8 mouse cellular contexts compared by ENCODE assay signal in the genomic region with DNA sequence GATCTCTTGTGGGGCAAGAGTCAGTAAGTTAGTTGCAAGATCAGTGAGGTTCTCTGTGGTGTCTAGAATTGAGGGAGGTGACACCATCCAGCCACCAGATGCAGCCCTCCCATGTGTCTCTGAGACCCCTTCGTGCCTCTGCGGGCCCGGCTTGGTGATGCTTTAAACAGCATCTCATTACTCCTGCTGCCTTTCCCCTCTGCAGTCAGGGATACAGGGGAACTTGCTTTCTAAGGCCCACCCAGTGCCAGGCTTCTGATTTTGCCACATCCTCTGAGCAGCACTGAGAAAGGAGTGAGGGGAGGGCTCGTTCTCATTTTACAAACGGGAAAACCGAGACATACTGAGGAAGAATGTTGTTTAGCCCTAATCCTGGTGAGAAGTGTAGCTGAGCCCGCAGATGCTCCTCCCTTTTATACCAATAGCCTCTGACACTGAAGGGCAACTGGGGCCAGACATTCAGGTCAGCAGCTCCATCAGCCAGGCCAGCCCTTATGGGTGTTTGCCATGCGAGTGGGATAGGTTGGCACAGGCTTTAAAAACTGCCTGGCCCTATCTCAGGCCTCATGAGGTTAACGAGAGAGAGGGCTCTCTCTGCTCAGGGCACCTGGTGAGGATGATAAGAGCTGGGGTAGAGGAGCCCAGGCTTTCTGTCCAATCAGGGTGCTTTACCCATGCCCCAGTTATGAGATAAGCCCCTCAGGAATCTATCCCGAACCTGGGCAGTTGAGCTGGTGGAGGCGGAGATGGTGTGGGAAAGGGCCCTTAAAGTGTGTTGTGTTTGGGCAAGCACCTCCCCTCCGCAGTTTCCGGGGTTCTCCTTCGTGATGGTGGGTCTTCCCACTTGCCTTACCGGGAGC. TPM values are rescaled to one million over a fixed set of nuclear protein-coding genes. Genes with fewer than 3 reads are reported as not detected.
DNase-seq lines count a peak whose midpoint lies in the region; ATAC-seq and TF ChIP-seq lines count a peak whose summit lies in the region.

No protein-coding gene starts in this region.

- no peaks in the 10 kb centered on the region for H3K36me3 ChIP-seq in lung, postnatal 0 days (ENCODE audit: insufficient read depth, low read length)
- H3K36me3 ChIP-seq in forebrain, embryonic 14.5 days (ENCODE audit: control insufficient read depth, insufficient read depth, low read length) = no peaks in the 10 kb centered on the region
- H3K36me3 ChIP-seq in limb, embryonic 12.5 days = no peaks in the 10 kb centered on the region
- H3K36me3 ChIP-seq in neural tube, embryonic 15.5 days = no peaks in the 10 kb centered on the region

- peak; percentile 32 for DNase-seq in lung, postnatal 0 days (ENCODE audit: low spot score)
- no peak for DNase-seq in lung, postnatal 10 days
- DNase-seq in forebrain, embryonic 14.5 days (ENCODE audit: low spot score) = no peak
- no peak for DNase-seq in left cerebral cortex, adult 2 months (ENCODE audit: extremely low spot score in 1 of 2, low spot score in 2 of 2)
- DNase-seq in thymus, postnatal 14 days = no peak
- no peak for DNase-seq in adrenal gland, adult 8-10 months

- peaks cover 46% of the 10 kb centered on the region for H3K27me3 ChIP-seq in lung, postnatal 0 days (replicated peaks; ENCODE audit: insufficient read depth, low read length)
- peaks cover 72% of the 10 kb centered on the region for H3K27me3 ChIP-seq in forebrain, embryonic 14.5 days (replicated peaks; ENCODE audit: control insufficient read depth, insufficient read depth, low read length)
- H3K27me3 ChIP-seq in limb, embryonic 12.5 days = peaks cover 96% of the 10 kb centered on the region
- peaks cover 94% of the 10 kb centered on the region for H3K27me3 ChIP-seq in neural tube, embryonic 15.5 days (replicated peaks)

- no peak for TF ChIP-seq CTCF in lung, postnatal 0 days (IDR thresholded peaks at IDR 0.05)
- TF ChIP-seq CTCF in left cerebral cortex, adult 2 months (IDR thresholded peaks at IDR 0.05) = no peak

- ATAC-seq in lung, postnatal 0 days = peak; percentile 18
- ATAC-seq in forebrain, embryonic 14.5 days = no peak
- ATAC-seq in limb, embryonic 12.5 days (ENCODE audit: insufficient number of reproducible peaks, insufficient read depth, low FRiP score, low TSS enrichment, low read depth) = no peak
- no peak for ATAC-seq in neural tube, embryonic 15.5 days (ENCODE audit: low FRiP score)

- H3K27ac ChIP-seq in lung, postnatal 0 days (ENCODE audit: low read length) = no peak overlapping the region
- no peak overlapping the region for H3K27ac ChIP-seq in forebrain, embryonic 14.5 days (ENCODE audit: low read depth, low read length)
- H3K27ac ChIP-seq in limb, embryonic 12.5 days = no peak overlapping the region
- no peak overlapping the region for H3K27ac ChIP-seq in neural tube, embryonic 15.5 days (replicated peaks)
- H3K27ac ChIP-seq in left cerebral cortex, adult 2 months = no peak overlapping the region

- WGBS in lung, postnatal 0 days = 31% methylated on average over 15 of the region's 15 CpGs
- WGBS in forebrain, embryonic 14.5 days = 10% methylated on average over 15 of the region's 15 CpGs
- 12% methylated on average over 15 of the region's 15 CpGs for WGBS in limb, embryonic 12.5 days
- 16% methylated on average over 15 of the region's 15 CpGs for WGBS in neural tube, embryonic 15.5 days

- H3K4me3 ChIP-seq in lung, postnatal 0 days (ENCODE audit: low read depth, low read length) = peak overlapping the region; percentile 34
- H3K4me3 ChIP-seq in forebrain, embryonic 14.5 days (ENCODE audit: low read depth, low read length) = peak overlapping the region; percentile 31; the same call in 1 of the 2 replicates
- peak overlapping the region; percentile 45 for H3K4me3 ChIP-seq in limb, embryonic 12.5 days (replicated peaks)
- peak overlapping the region; percentile 37; the same call in 1 of the 2 replicates for H3K4me3 ChIP-seq in neural tube, embryonic 15.5 days (replicated peaks)
- no peak overlapping the region; the same call in 1 of the 2 replicates for H3K4me3 ChIP-seq in left cerebral cortex, adult 2 months

- H3K9me3 ChIP-seq in lung, postnatal 0 days (ENCODE audit: low read length) = no peaks in the 10 kb centered on the region
- no peaks in the 10 kb centered on the region for H3K9me3 ChIP-seq in forebrain, embryonic 14.5 days (replicated peaks; ENCODE audit: control insufficient read depth, low read length)
- H3K9me3 ChIP-seq in limb, embryonic 12.5 days = no peaks in the 10 kb centered on the region
- no peaks in the 10 kb centered on the region for H3K9me3 ChIP-seq in neural tube, embryonic 15.5 days (replicated peaks)

- peak overlapping the region; percentile 65 for H3K4me2 ChIP-seq in lung, postnatal 0 days (replicated peaks; ENCODE audit: low read depth, low read length)
- H3K4me2 ChIP-seq in forebrain, embryonic 14.5 days (ENCODE audit: low read length) = peak overlapping the region; percentile 61
- H3K4me2 ChIP-seq in limb, embryonic 12.5 days = peak overlapping the region; percentile 79
- peak overlapping the region; percentile 79 for H3K4me2 ChIP-seq in neural tube, embryonic 15.5 days

- H3K9ac ChIP-seq in lung, postnatal 0 days (replicated peaks; ENCODE audit: low read depth) = peak overlapping the region; percentile 27
- H3K9ac ChIP-seq in forebrain, embryonic 14.5 days (ENCODE audit: low read length) = no peak overlapping the region
- peak overlapping the region; percentile 37; the same call in 1 of the 2 replicates for H3K9ac ChIP-seq in limb, embryonic 12.5 days (replicated peaks)
- H3K9ac ChIP-seq in neural tube, embryonic 15.5 days (replicated peaks) = no peak overlapping the region

- intact Hi-C loops in left cerebral cortex, adult 2 months (cut with DNase I) = no loop called here

- TF ChIP-seq EP300 in lung, postnatal 0 days (IDR thresholded peaks at IDR 0.05) = no peak

- peaks cover 14% of the 10 kb centered on the region; the same call in 1 of the 2 replicates for H3K4me1 ChIP-seq in lung, postnatal 0 days (ENCODE audit: insufficient read depth, low read depth, low read length)
- H3K4me1 ChIP-seq in forebrain, embryonic 14.5 days (ENCODE audit: control insufficient read depth, insufficient read depth, low read length) = peaks cover 5% of the 10 kb centered on the region
- H3K4me1 ChIP-seq in limb, embryonic 12.5 days (replicated peaks) = peaks cover 31% of the 10 kb centered on the region
- peaks cover 25% of the 10 kb centered on the region for H3K4me1 ChIP-seq in neural tube, embryonic 15.5 days

RNA-seq across cellular contexts. Expression of a gene that starts 1.0 kb away (rescaled TPM):
- polyA plus RNA-seq in lung, postnatal 0 days (2015; fragmentation: Nextera tagmentation; extraction: Ambion mirVana) = 17.0 and 26.3 TPM in 2 replicates
- 0.28 and 1.1 TPM in 2 replicates for polyA plus RNA-seq in forebrain, embryonic 14.5 days (2014; fragmentation: Nextera tagmentation; extraction: Ambion mirVana)
- 4.1 and 5.3 TPM in 2 replicates for polyA plus RNA-seq in limb, embryonic 12.5 days (2016; fragmentation: Nextera tagmentation; extraction: Ambion mirVana)
- polyA plus RNA-seq in neural tube, embryonic 15.5 days (2015; fragmentation: Nextera tagmentation; extraction: Ambion mirVana) = 1.00 and 3.3 TPM in 2 replicates
- total RNA-seq in left cerebral cortex, adult 2 months (2021) = under 1 TPM; 0.82 to 0.84 TPM
- 10 to 100 TPM; 14.3 to 28.0 (median 17.7) TPM for total RNA-seq in adrenal gland, adult 8-10 months (2022)

RNA-seq across cellular contexts. Expression of a gene that starts 26.4 kb away (rescaled TPM):
- 21.3 and 24.4 TPM in 2 replicates for polyA plus RNA-seq in lung, postnatal 0 days (2015; fragmentation: Nextera tagmentation; extraction: Ambion mirVana)
- polyA plus RNA-seq in forebrain, embryonic 14.5 days (2014; fragmentation: Nextera tagmentation; extraction: Ambion mirVana) = 2.2 and 2.7 TPM in 2 replicates
- polyA plus RNA-seq in limb, embryonic 12.5 days (2016; fragmentation: Nextera tagmentation; extraction: Ambion mirVana) = 5.6 and 7.1 TPM in 2 replicates
- polyA plus RNA-seq in neural tube, embryonic 15.5 days (2015; fragmentation: Nextera tagmentation; extraction: Ambion mirVana) = 1.9 and 11.8 TPM in 2 replicates
- under 1 TPM; 0.54 to 0.96 TPM for total RNA-seq in left cerebral cortex, adult 2 months (2021)
- 10 to 100 TPM in 1 of 4 experiments, 1 to 10 TPM in 3; 3.2 to 10.0 (median 7.8) TPM for total RNA-seq in adrenal gland, adult 8-10 months (2022)

RNA-seq across cellular contexts. Expression of a gene that starts 36.6 kb away (rescaled TPM):
- 0.37 and 1.1 TPM in 2 replicates for polyA plus RNA-seq in lung, postnatal 0 days (2015; fragmentation: Nextera tagmentation; extraction: Ambion mirVana)
- 2.4 and 2.8 TPM in 2 replicates for polyA plus RNA-seq in forebrain, embryonic 14.5 days (2014; fragmentation: Nextera tagmentation; extraction: Ambion mirVana)
- polyA plus RNA-seq in limb, embryonic 12.5 days (2016; fragmentation: Nextera tagmentation; extraction: Ambion mirVana) = 4.4 and 6.7 TPM in 2 replicates
- polyA plus RNA-seq in neural tube, embryonic 15.5 days (2015; fragmentation: Nextera tagmentation; extraction: Ambion mirVana) = 1.4 and 2.8 TPM in 2 replicates
- total RNA-seq in left cerebral cortex, adult 2 months (2021) = 1 to 10 TPM; 1.3 to 2.8 TPM
- 1 to 10 TPM in 1 of 4 experiments, under 1 TPM in 3; 0.67 to 1.0 (median 0.78) TPM for total RNA-seq in adrenal gland, adult 8-10 months (2022)

RNA-seq across cellular contexts. Expression of a gene that starts 42.4 kb away (rescaled TPM):
- 1.9 and 2.7 TPM in 2 replicates for polyA plus RNA-seq in lung, postnatal 0 days (2015; fragmentation: Nextera tagmentation; extraction: Ambion mirVana)
- 0.84 and 0.99 TPM in 2 replicates for polyA plus RNA-seq in forebrain, embryonic 14.5 days (2014; fragmentation: Nextera tagmentation; extraction: Ambion mirVana)
- polyA plus RNA-seq in limb, embryonic 12.5 days (2016; fragmentation: Nextera tagmentation; extraction: Ambion mirVana) = 11.0 and 12.8 TPM in 2 replicates
- polyA plus RNA-seq in neural tube, embryonic 15.5 days (2015; fragmentation: Nextera tagmentation; extraction: Ambion mirVana) = 2.9 and 12.0 TPM in 2 replicates
- 1 to 10 TPM; 3.1 to 3.3 TPM for total RNA-seq in left cerebral cortex, adult 2 months (2021)
- total RNA-seq in adrenal gland, adult 8-10 months (2022) = not detected

Comparison
In these comparisons a context has a peak if more than half of its experiments do, and no peak if none do; other contexts are left out.
1. H3K9ac ChIP-seq: peak in lung, postnatal 0 days (single experiment) and limb, embryonic 12.5 days (single experiment); none in forebrain, embryonic 14.5 days (single experiment) and neural tube, embryonic 15.5 days (single experiment).
2. Peak in every context shown above with its lines, with median percentiles within 50 percentile points of each other: H3K4me2 ChIP-seq.